Mouse (Mus musculus) kidney, postnatal 4 days (tissue): Measurements from ENCODE around the gene Mn1.

Experiments
- DNase-seq, 2 experiments: peaks; one replicate each; pipeline ENCODE4 v3.0.0; 2021; ENCODE audit warnings: mixed read lengths in 2 of 2

Mn1 gene

GRCm38 (mm10) chr5:111489022-111489616, 72.0 kb downstream of the Mn1 start:
- DNase-seq: peak in 1 of 2 experiments; percentile 21

- DNase-seq: no peak
These were observed 73.4 kb downstream of the Mn1 start for GRCm38 (mm10) chr5:111490599-111490998.

GRCm38 (mm10) chr5:111491485-111491884, 74.3 kb downstream of the Mn1 start:
- no peak for DNase-seq

GRCm38 (mm10) chr5:111500036-111500435, 82.9 kb downstream of the Mn1 start:
- DNase-seq: no peak

- DNase-seq: no peak
These were observed 84.7 kb downstream of the Mn1 start for GRCm38 (mm10) chr5:111501691-111502441.

GRCm38 (mm10) chr5:111505241-111505640, 88.1 kb downstream of the Mn1 start:
- no peak for DNase-seq

- no peak for DNase-seq
These were observed 88.7 kb downstream of the Mn1 start for GRCm38 (mm10) chr5:111505824-111506223.

- peak; percentile 76 to 84 for DNase-seq
These were observed 89.2 kb downstream of the Mn1 start for GRCm38 (mm10) chr5:111506410-111506809.
